Mouse (Mus musculus) cortical plate, adult 2 months (tissue): ENCODE results near the gene Top1. TPM values are rescaled to one million over a fixed set of nuclear protein-coding genes. Genes with fewer than 3 reads are reported as not detected.

Source experiments
- H3K27ac ChIP-seq: fragments of 200-500 bp; 2 replicates; pipeline ENCODE4 v1.5.1; 2012; ENCODE audit warnings: low read length, control low read depth, inconsistent platforms; ENCODE audit not compliant: insufficient read depth
- H3K4me1 ChIP-seq: fragments of 200-500 bp; 2 replicates; pipeline ENCODE4 v1.6.1; 2011; ENCODE audit warnings: low read length; ENCODE audit not compliant: control insufficient read depth, insufficient read depth
- H3K4me3 ChIP-seq: fragments of 200-500 bp; 2 replicates; pipeline ENCODE4 v1.5.1; 2011; ENCODE audit warnings: mild to moderate bottlenecking, low read length, control low read depth; ENCODE audit not compliant: insufficient read depth
- CTCF ChIP-seq: fragments of 200-500 bp; IDR thresholded peaks from 2 replicates; pipeline ENCODE4 v1.5.1; 2011; ENCODE audit warnings: mild to moderate bottlenecking, control low read depth, low read length; ENCODE audit not compliant: insufficient read depth; ENCODE audit errors: extremely low read depth
- POLR2A ChIP-seq: fragments of 200-500 bp; IDR thresholded peaks from 2 replicates; pipeline ENCODE4 v1.6.1; 2011; ENCODE audit warnings: mild to moderate bottlenecking, low read length, control low read depth; ENCODE audit not compliant: insufficient read depth; ENCODE audit errors: extremely low read depth
- polyA plus RNA-seq: library from polyadenylated mRNA; depleted of rRNA; stranded (reverse); fragments of >200 nt; gene quantifications from 2 replicates; pipeline ENCODE4 v1.2.3, GENCODE M21; 2012

The Top1 gene
- polyA plus RNA-seq, 1 experiment = 27.8 TPM

DNA sequence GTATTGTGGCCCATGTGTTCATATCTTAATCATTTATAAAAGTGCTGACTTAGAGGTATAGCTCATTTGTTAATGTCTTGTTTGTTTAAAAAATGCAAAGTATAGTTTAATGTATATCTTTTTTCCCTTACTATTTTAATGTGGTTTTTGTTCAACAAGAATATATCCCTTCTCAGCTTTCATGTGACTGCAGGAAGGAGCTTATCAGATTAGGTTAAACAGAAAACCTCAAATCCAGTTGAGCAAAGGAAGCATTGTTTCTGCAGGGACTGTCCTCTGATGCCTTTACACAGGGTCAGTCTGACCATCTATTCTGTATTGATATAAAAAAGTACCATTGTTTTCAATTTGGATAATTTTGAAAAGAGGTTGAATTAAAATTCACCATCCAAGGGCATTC is 57.1 kb downstream of the Top1 start:
- Histone ChIP-seq H3K27ac (no peak overlapping the region), H3K4me1 (peaks cover 5% of the 10 kb centered on the region; the same call in 1 of the 2 replicates), H3K4me3 (no peak overlapping the region)
- no peak for TF ChIP-seq POLR2A
- no peak for TF ChIP-seq CTCF

DNA sequence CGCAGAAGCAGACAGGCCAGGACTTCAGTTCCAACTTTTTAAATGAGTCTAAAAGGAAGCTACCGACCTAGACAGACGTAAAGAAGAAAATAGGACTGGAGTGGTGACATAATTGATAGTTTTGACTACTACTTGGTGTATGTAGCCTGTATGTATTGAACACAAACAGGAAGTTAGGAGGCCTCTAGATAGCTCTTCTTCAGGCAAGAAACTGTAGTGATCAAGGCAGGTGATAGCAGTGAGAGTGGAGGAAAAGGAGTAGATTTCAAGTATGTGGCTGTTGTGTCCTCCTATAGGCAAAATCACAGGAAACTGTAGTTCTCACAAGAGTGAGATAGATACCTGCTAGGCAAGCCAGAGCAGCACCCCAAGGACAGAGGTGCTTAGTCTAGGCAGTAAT is 62.0 kb downstream of the Top1 start:
- H3K4me3 ChIP-seq = no peak overlapping the region
- no peaks in the 10 kb centered on the region for H3K4me1 ChIP-seq
- TF ChIP-seq CTCF (no peak), POLR2A (no peak)
- no peak overlapping the region for H3K27ac ChIP-seq

DNA sequence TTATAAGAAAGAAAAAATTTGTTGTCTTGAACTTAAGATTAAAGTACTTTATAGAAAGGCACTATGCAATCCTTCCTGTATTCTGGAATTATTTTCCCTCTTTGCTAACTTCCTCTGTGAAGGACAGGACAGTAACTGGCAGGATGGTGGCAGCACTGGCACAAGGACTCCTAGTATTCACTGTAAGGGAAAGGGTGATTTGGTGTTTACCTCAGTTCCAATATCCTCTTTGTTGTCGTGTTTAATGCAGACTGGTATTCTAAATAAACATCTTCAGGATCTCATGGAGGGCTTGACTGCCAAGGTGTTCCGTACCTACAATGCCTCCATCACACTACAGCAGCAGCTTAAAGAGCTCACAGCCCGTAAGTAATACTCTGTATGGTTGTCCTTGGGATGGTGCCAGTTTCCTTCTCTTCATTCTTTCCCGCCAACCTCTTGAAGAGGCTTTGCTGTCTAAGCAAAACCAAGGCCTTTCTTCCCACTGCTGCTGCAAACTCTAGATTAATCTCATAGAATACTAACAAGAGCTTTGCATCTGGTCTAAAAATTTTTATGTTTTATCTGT is 69.9 kb downstream of the Top1 start:
- TF ChIP-seq POLR2A (no peak), CTCF (peak; percentile 17; the same call in 1 of the 2 replicates)
- Histone ChIP-seq H3K4me3 (no peak overlapping the region), H3K27ac (no peak overlapping the region; the same call in 1 of the 2 replicates)

DNA sequence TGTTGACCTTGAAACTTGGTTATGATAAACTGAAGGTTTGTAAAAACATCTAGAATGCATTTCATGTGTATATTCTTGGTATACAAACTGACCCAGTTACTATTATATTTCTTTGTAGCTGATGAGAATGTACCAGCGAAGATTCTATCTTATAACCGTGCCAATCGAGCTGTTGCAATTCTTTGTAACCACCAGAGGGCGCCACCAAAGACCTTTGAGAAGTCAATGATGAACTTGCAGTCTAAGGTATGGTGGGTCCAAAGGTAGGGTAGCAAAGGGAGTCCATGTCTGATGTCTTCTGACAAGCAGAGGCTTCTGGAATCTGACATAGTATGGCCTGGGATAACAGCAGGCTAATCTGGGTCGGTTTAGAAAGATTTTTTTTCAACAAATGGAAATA is 71.6 kb downstream of the Top1 start:
- Histone ChIP-seq H3K27ac (no peak overlapping the region), H3K4me1 (peaks cover 9% of the 10 kb centered on the region; the same call in 1 of the 2 replicates)
- peak; percentile 33; the same call in 1 of the 2 replicates for TF ChIP-seq CTCF
- no peak for TF ChIP-seq POLR2A

More for the DNA sequence above, 69.9 kb downstream of the Top1 start:
- H3K4me1 ChIP-seq = peaks cover 9% of the 10 kb centered on the region; the same call in 1 of the 2 replicates

DNA sequence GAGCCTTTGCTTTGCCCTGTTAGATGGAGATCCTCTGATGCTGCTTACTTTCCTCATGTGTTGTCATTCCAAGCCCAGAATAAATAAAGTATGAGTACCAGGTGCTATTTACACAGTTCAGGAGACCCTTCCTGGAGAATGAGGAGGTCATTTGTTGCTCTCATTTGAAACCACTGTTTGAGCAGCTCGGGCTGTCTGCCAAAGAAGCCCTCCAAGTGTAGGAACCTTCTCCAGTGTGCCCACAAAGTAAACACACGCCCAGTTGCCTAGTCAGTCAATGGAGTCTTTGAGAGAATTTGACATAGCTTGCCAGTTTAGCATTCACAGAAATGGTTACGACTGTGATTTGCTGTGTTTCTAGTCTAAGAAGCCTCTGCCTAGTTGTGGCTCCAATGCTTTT is 73.1 kb downstream of the Top1 start:
- TF ChIP-seq CTCF (no peak), POLR2A (no peak)
- Histone ChIP-seq H3K4me3 (no peak overlapping the region), H3K4me1 (peaks cover 9% of the 10 kb centered on the region; the same call in 1 of the 2 replicates), H3K27ac (peak overlapping the region; percentile 54; the same call in 1 of the 2 replicates)

More for the DNA sequence above, 71.6 kb downstream of the Top1 start:
- no peak overlapping the region for H3K4me3 ChIP-seq

DNA sequence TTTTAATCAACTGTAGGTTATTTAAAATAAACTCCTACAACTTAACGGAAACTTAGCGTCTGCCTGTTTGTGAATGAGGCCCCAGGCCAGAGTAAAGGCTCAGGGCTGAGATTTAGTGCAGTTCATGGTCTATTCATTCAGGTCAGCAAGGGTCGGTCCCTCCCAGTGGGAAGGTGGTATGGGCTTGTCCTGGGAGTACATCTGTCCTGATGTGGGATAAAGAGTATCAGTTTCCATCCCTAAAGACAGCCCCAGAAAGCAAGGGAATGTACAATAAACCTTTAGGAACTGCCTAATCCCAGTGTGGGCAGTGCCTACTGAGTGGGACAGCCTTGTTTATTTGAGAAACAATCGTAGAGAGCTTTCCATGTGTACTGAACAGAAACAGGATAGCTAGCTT is 77.0 kb downstream of the Top1 start:
- no peak for TF ChIP-seq CTCF
- TF ChIP-seq POLR2A = no peak
- no peak overlapping the region for H3K4me3 ChIP-seq
- no peak overlapping the region for H3K27ac ChIP-seq
- H3K4me1 ChIP-seq = peaks cover 6% of the 10 kb centered on the region; the same call in 1 of the 2 replicates

DNA sequence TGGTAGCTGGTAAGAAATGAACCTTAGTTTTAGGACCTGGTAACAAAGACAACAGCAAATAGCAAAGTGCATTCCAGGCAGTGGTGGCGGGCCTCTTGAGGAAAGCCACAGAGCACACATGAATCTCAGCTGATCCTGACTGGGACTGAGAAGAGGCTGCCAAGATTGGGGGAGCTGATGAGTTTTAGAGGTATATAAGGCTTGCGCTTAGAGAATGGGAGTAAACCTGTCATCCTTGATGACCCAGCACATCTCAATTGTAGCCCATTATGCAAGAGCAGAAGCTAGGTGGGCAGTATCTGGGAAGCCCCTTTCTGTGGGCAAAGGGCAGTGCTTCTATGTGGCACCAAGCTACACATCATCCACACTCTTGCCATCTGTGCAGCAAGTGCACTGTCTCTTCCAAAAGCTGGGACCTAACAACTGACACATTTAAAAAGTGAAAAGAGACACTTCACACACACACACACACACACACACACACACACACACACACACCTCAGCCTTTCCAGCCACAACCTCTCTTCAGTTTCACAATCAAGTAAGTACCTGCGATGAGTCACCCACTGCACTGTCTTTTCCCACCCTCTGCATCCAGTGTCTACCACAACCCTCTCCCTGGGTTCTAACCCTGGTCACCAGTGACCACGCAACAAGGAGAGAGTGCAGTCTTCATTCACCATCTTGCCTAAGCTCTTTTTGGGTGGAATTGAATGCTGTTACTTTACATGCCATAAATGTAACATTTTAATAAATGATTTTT is 78.1 kb downstream of the Top1 start:
- Histone ChIP-seq H3K27ac (no peak overlapping the region), H3K4me3 (no peak overlapping the region), H3K4me1 (peaks cover 4% of the 10 kb centered on the region; the same call in 1 of the 2 replicates)
- no peak for TF ChIP-seq CTCF
- no peak for TF ChIP-seq POLR2A

DNA sequence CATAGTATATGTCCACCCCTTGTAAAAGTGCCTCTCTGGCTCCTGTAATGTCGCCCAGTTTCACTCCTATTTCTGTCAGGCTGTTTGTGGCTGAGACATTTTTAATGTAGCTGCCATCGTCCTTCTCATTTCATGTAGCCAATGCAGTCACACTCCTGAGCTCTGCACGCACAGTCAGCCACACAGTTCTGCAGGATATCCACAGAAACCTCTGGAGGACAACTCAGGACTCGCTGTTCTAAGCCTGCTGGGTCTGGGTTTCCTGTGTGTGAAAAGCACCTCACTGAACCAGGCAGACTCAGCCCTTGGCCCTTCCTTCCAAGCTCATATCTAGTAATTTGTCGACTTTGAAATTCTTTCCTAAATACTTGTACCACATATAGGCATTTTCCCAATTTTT is 78.8 kb downstream of the Top1 start:
- TF ChIP-seq CTCF = no peak
- no peak for TF ChIP-seq POLR2A
- Histone ChIP-seq H3K4me1 (0 out of 2 replicates have a peak, but pooled peaks cover 2% of the 10 kb centered on the region), H3K4me3 (no peak overlapping the region), H3K27ac (no peak overlapping the region)

DNA sequence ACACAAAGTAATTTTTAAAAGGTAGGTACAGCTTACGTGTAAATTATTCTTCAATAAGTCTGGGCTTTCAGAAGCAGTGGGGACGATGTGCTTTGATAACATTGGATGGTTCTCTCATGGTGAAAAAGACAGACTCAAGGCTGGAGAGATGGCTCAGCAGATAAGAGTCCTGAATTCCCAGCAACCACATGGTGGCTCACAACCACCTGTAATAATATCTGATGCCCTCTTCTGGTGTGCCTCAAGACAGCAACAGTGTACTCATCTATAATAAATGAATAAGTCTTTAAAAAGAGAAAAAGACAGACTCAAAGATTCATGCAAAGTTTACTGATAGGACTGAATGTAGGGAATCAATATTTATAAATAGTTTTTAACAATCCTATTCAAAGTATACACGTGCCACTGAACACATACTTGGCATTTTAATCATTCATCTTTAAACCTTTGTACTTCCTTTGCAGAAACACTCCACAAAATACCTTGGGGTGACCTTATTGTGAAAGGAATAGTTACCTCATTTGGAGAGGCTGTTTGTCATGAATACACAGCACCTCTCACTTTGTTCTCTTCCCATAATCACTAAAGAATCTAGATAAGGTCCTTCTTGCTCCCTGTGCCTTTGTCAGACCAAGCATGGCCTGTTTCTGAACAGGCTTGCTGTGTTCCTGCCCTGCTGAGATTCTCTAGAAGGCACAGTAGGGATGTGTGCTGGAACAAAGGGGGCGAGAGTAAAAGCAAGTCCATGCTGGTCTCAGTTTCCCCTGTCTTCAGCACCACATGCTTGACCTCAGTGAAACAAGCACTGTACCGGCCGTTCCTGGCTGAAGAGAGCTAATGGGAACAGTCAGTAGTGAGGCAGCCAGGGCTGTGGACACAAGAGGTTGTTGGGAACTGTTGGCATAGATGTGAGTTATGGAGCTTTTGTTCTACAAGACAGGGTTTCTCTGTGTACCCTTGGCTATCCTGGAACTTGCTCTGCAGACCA is 80.5 kb downstream of the Top1 start:
- Histone ChIP-seq H3K4me3 (no peak overlapping the region), H3K4me1 (no peaks in the 10 kb centered on the region; the same call in 1 of the 2 replicates), H3K27ac (no peak overlapping the region)
- TF ChIP-seq CTCF = no peak
- TF ChIP-seq POLR2A = no peak
